Mouse (Mus musculus) adrenal gland, adult 10 weeks (tissue): ENCODE data around the gene Ssxb9. TPM values are rescaled to one million over a fixed set of nuclear protein-coding genes. Genes with fewer than 3 reads are reported as not detected.

Source experiments
- polyA plus RNA-seq: library from polyadenylated mRNA; stranded (reverse); fragments of 350-450 nt; fragmentation: Illumina TruSeq; extraction: RNeasy Lipid Tissue Mini Kit (QIAGEN cat#74804); gene quantifications from one replicate; pipeline ENCODE4 v1.2.3, GENCODE M21; 2014; ENCODE audit warnings: low read depth, low replicate concordance

Ssxb9 gene
- polyA plus RNA-seq, result not detected

GRCm38 (mm10) chrX:8366678-8367077, at the start of gene Ssxb9:
Gene Ssxb9, plus strand, starts transcription at chrX:8366978.

GRCm38 (mm10) chrX:8327124-8327523, 39.7 kb upstream of the Ssxb9 start, which contains the start of gene Ssxb10:
Gene Ssxb10, plus strand, starts transcription at chrX:8327424.

GRCm38 (mm10) chrX:8413005-8413404, 46.2 kb downstream of the Ssxb9 start, which contains the start of gene Ssxb1:
Gene Ssxb1, plus strand, starts transcription at chrX:8413305.

Other genes starting within 250 kb of the Ssxb9 start
- 69.2 TPM for gene Wdr13, start 234.1 kb upstream of the Ssxb9 start, polyA plus RNA-seq
- 286 TPM for gene Rbm3, start 221.1 kb upstream of the Ssxb9 start, polyA plus RNA-seq
- 0.64 TPM for gene Tbc1d25, start 190.8 kb upstream of the Ssxb9 start, polyA plus RNA-seq
- 23.3 TPM for gene Ebp, start 173.5 kb upstream of the Ssxb9 start, polyA plus RNA-seq
- 3.0 TPM for gene Porcn, start 160.5 kb upstream of the Ssxb9 start, polyA plus RNA-seq
- 12.4 TPM for gene Ftsj1, start 114.6 kb upstream of the Ssxb9 start, polyA plus RNA-seq
- gene Slc38a5, start 95.8 kb upstream of the Ssxb9 start, polyA plus RNA-seq, result not detected
- gene Ssxb10, start 39.6 kb upstream of the Ssxb9 start, polyA plus RNA-seq, result not detected
- not detected for gene Ssxb1, start 46.3 kb downstream of the Ssxb9 start, polyA plus RNA-seq
- gene Ssxb2, start 94.7 kb downstream of the Ssxb9 start, polyA plus RNA-seq, result not detected
- not detected for gene Gm14459, start 158.0 kb downstream of the Ssxb9 start, polyA plus RNA-seq
- gene Ssxb6, start 181.3 kb downstream of the Ssxb9 start, polyA plus RNA-seq, result not detected
- gene Ssxb3, start 224.8 kb downstream of the Ssxb9 start, polyA plus RNA-seq, result not detected